Mouse (Mus musculus): Measurements from ENCODE around the gene Ptov1. TPM values are rescaled to one million over a fixed set of nuclear protein-coding genes. Genes with fewer than 3 reads are reported as not detected.

Ptov1 gene
- total and polyA plus RNA-seq, 2 experiments from 2014 or later = 430 to 500 TPM

DNA sequence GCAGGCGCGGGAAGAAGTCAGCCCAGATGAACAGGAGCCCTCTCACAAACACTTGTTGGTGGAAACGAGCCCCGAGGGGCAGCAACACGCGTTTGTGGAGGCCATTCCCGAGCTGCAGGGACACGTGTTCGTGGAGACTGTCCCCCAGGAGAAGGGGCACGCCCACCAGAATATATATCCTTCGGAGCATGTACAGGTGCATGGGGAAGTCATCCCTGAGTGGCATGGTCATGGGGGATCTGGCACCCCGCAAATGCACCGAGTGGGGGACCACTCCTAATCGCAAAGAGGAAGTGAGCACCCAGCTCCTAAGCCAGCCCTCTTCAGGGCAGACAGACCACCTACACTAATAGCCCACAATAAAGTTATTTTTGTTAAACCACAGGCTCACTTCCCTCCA, 29.2 kb downstream of the Ptov1 start:
- Histone ChIP-seq H3K36me3 (ENCODE audit: insufficient read depth, low read length) (peaks cover 49% of the 10 kb centered on the region), H3K4me3 (ENCODE audit: low read depth, low read length) (no peak overlapping the region), H3K27me3 (ENCODE audit: insufficient read depth, low read length) (0 out of 2 replicates have a peak, but pooled peaks cover 3% of the 10 kb centered on the region), H3K27ac (ENCODE audit: low read depth, low read length) (no peak overlapping the region), H3K9ac (replicated peaks; ENCODE audit: low read length, poor library complexity, severe bottlenecking) (no peak overlapping the region), H3K4me1 (ENCODE audit: insufficient read depth, low read length) (0 out of 2 replicates have a peak, but pooled peaks cover 3% of the 10 kb centered on the region), H3K9me3 (ENCODE audit: low read length) (no peaks in the 10 kb centered on the region), H3K4me2 (ENCODE audit: low read depth, low read length, poor library complexity, severe bottlenecking) (peak overlapping the region; percentile 54)
- ATAC-seq (ENCODE audit: low FRiP score) (no peak), DNase-seq (ENCODE audit: low spot score) (no peak)
- WGBS = 62% methylated on average over 14 of the region's 14 CpGs
- no peak for TF ChIP-seq CTCF (IDR thresholded peaks at IDR 0.05)

DNA sequence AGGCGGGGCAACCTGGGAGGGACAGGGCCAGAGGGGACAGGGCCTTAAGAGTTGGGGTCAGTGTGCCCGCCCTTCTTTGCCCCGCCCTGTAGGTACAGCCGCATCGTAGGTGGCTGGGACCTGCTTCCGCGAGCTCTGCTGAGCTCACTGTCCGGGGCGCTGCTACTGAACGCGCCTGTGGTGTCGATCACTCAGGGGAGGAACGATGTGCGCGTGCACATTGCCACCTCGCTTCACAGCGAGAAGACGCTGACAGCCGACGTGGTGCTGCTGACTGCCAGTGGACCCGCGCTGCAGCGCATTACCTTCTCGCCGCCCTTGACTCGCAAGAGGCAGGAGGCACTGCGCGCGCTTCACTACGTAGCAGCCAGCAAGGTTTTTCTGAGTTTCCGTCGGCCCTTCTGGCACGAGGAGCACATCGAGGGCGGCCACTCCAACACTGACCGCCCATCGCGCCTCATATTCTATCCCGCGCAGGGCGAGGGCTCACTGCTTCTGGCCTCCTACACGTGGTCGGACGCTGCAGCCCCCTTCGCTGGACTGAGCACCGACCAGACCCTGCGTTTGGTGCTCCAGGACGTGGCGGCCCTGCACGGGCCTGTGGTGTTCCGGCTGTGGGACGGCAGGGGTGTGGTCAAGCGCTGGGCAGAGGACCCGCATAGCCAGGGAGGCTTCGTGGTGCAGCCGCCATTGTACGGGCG, 29.9 kb downstream of the Ptov1 start:
- Histone ChIP-seq H3K4me2 (ENCODE audit: low read depth, low read length, poor library complexity, severe bottlenecking) (peak overlapping the region; percentile 54), H3K4me1 (ENCODE audit: insufficient read depth, low read length) (0 out of 2 replicates have a peak, but pooled peaks cover 3% of the 10 kb centered on the region), H3K27me3 (ENCODE audit: insufficient read depth, low read length) (0 out of 2 replicates have a peak, but pooled peaks cover 3% of the 10 kb centered on the region), H3K9me3 (ENCODE audit: low read length) (no peaks in the 10 kb centered on the region), H3K36me3 (ENCODE audit: insufficient read depth, low read length) (peaks cover 41% of the 10 kb centered on the region), H3K4me3 (ENCODE audit: low read depth, low read length) (peak overlapping the region; percentile 30), H3K27ac (ENCODE audit: low read depth, low read length) (peak overlapping the region; percentile 9; the same call in 1 of the 2 replicates), H3K9ac (replicated peaks; ENCODE audit: low read length, poor library complexity, severe bottlenecking) (peak overlapping the region; percentile 54)
- peak; percentile 53 for ATAC-seq (ENCODE audit: low FRiP score)
- DNase-seq (ENCODE audit: low spot score) = peak; percentile 71
- TF ChIP-seq CTCF (IDR thresholded peaks at IDR 0.05) = 0 out of 2 replicates have a peak, but pooled peaks have one; percentile 8
- WGBS = 3% methylated on average over 58 of the region's 58 CpGs

DNA sequence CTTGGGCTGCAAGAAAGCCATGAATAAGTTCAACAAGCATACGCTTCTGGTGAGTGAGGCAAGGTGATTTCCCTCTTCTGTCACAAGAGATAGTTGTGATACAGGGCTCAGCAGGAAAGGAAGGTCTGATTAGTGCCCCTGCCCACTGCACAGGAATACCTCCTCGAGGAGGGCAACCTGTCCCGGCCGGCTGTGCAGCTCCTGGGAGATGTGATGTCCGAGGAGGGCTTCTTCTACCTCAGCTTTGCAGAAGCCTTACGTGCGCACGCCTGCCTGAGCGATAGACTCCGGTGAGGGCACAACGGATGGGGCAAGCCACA, 30.5 kb downstream of the Ptov1 start:
- H3K36me3 ChIP-seq (ENCODE audit: insufficient read depth, low read length) = peaks cover 36% of the 10 kb centered on the region
- no peaks in the 10 kb centered on the region for H3K9me3 ChIP-seq (ENCODE audit: low read length)
- H3K27ac ChIP-seq (ENCODE audit: low read depth, low read length) = 0 out of 2 replicates have a peak overlapping the region, but pooled peaks have one; percentile 9
- 35% methylated on average over 11 of the region's 11 CpGs for WGBS
- H3K4me3 ChIP-seq (ENCODE audit: low read depth, low read length) = peak overlapping the region; percentile 30
- DNase-seq (ENCODE audit: low spot score) (no peak), ATAC-seq (ENCODE audit: low FRiP score) (no peak)
- H3K4me2 ChIP-seq (ENCODE audit: low read depth, low read length, poor library complexity, severe bottlenecking) = peak overlapping the region; percentile 54
- peak overlapping the region; percentile 54 for H3K9ac ChIP-seq (replicated peaks; ENCODE audit: low read length, poor library complexity, severe bottlenecking)
- TF ChIP-seq CTCF (IDR thresholded peaks at IDR 0.05) = no peak
- 0 out of 2 replicates have a peak, but pooled peaks cover 3% of the 10 kb centered on the region for H3K27me3 ChIP-seq (ENCODE audit: insufficient read depth, low read length)
- H3K4me1 ChIP-seq (ENCODE audit: insufficient read depth, low read length) = 0 out of 2 replicates have a peak, but pooled peaks cover 3% of the 10 kb centered on the region

DNA sequence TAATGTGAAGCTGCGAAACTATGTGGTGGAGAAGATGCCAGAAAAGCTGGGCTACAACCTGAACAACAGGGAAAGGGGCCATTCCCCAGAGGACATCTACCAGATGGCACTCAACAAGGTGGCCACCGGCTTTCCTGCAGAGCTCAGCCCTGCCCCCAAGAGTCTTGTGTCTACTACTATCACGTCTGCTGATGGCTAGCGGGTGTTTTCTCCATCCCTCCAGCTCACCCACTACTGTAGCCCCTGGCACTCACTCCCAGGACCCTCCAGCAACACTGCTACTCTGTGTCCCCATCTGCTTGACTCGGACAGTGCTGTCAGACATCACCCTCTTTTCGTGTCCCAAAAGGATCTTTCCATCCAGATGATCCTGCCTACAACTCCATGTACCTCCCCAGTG, 31.5 kb downstream of the Ptov1 start:
- no peak overlapping the region for H3K9ac ChIP-seq (replicated peaks; ENCODE audit: low read length, poor library complexity, severe bottlenecking)
- no peak overlapping the region for H3K4me3 ChIP-seq (ENCODE audit: low read depth, low read length)
- DNase-seq (ENCODE audit: low spot score) (no peak), ATAC-seq (ENCODE audit: low FRiP score) (no peak)
- no peak for TF ChIP-seq CTCF (IDR thresholded peaks at IDR 0.05)
- 0 out of 2 replicates have a peak, but pooled peaks cover 3% of the 10 kb centered on the region for H3K4me1 ChIP-seq (ENCODE audit: insufficient read depth, low read length)
- no peaks in the 10 kb centered on the region for H3K9me3 ChIP-seq (ENCODE audit: low read length)
- peaks cover 25% of the 10 kb centered on the region for H3K36me3 ChIP-seq (ENCODE audit: insufficient read depth, low read length)
- 89% methylated on average over 6 of the region's 6 CpGs for WGBS
- 0 out of 2 replicates have a peak, but pooled peaks cover 3% of the 10 kb centered on the region for H3K27me3 ChIP-seq (ENCODE audit: insufficient read depth, low read length)
- H3K4me2 ChIP-seq (ENCODE audit: low read depth, low read length, poor library complexity, severe bottlenecking) = no peak overlapping the region
- H3K27ac ChIP-seq (ENCODE audit: low read depth, low read length) = no peak overlapping the region

DNA sequence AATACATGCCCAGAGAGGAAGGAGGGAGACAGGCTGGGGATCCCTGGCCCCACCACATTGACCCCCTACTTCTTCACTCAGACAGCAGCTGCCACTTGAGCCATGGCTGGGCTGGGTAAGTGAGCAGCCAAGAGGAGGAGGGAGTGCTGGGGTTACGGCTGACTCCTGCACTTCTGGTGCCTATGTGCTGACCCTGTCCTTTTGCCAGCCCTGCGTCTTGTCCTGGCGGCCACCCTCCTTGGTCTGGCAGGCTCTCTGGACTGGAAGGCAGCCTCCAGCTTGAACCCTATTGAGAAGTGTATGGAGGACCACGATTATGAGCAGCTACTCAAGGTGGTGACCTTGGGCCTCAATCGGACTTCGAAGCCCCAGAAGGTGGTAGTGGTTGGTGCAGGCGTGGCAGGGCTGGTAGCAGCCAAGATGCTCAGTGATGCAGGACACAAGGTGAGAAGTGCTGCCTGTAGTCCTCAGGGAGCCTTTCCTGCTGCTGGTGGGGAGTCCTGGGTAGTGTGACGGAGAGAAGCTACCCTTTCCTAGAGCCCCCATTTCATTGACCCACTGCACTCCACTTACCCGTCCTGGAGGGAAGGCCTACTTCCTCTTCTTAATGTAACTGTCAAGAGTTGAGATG, 33.0 kb downstream of the Ptov1 start:
- Histone ChIP-seq H3K36me3 (ENCODE audit: insufficient read depth, low read length) (peaks cover 19% of the 10 kb centered on the region), H3K9ac (replicated peaks; ENCODE audit: low read length, poor library complexity, severe bottlenecking) (no peak overlapping the region), H3K27me3 (ENCODE audit: insufficient read depth, low read length) (0 out of 2 replicates have a peak, but pooled peaks cover 3% of the 10 kb centered on the region), H3K4me3 (ENCODE audit: low read depth, low read length) (no peak overlapping the region), H3K4me2 (ENCODE audit: low read depth, low read length, poor library complexity, severe bottlenecking) (no peak overlapping the region), H3K4me1 (ENCODE audit: insufficient read depth, low read length) (0 out of 2 replicates have a peak, but pooled peaks cover 3% of the 10 kb centered on the region), H3K9me3 (ENCODE audit: low read length) (no peaks in the 10 kb centered on the region), H3K27ac (ENCODE audit: low read depth, low read length) (no peak overlapping the region)
- ATAC-seq (ENCODE audit: low FRiP score) (no peak), DNase-seq (ENCODE audit: low spot score) (no peak)
- no peak for TF ChIP-seq CTCF (IDR thresholded peaks at IDR 0.05)
- WGBS = 88% methylated on average over 8 of the region's 9 CpGs

DNA sequence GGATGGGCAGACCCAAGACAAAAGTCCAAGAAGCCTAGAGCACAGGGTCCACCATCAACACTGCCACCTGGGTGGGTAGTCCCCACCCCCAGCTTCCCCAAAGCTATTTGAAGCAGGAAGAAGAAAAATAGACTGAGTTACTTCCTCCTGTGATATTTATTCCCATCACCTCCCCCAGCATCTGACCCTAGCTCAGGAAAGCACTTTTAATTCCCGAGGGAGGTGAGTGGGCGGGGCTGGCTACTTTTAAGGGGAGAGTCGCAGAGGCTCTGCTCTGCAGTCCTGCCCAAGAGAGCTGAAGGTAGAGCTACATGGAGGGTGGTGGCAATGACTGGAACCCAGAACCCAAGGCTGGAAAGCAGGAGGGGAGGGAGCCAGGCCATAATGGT, 33.6 kb downstream of the Ptov1 start:
- H3K4me3 ChIP-seq (ENCODE audit: low read depth, low read length) = no peak overlapping the region
- peaks cover 21% of the 10 kb centered on the region for H3K36me3 ChIP-seq (ENCODE audit: insufficient read depth, low read length)
- no peak overlapping the region for H3K27ac ChIP-seq (ENCODE audit: low read depth, low read length)
- H3K9ac ChIP-seq (replicated peaks; ENCODE audit: low read length, poor library complexity, severe bottlenecking) = no peak overlapping the region
- 60% methylated on average over 3 of the region's 3 CpGs for WGBS
- no peak for TF ChIP-seq CTCF (IDR thresholded peaks at IDR 0.05)
- no peaks in the 10 kb centered on the region for H3K9me3 ChIP-seq (ENCODE audit: low read length)
- 0 out of 2 replicates have a peak, but pooled peaks cover 3% of the 10 kb centered on the region for H3K4me1 ChIP-seq (ENCODE audit: insufficient read depth, low read length)
- H3K27me3 ChIP-seq (ENCODE audit: insufficient read depth, low read length) = no peaks in the 10 kb centered on the region
- no peak for DNase-seq (ENCODE audit: low spot score)
- H3K4me2 ChIP-seq (ENCODE audit: low read depth, low read length, poor library complexity, severe bottlenecking) = no peak overlapping the region
- ATAC-seq (ENCODE audit: low FRiP score) = no peak

Data from midbrain, postnatal 0 days (tissue).